Mouse (Mus musculus) heart, postnatal 0 days (tissue): Measurements from ENCODE around the gene Rabgap1l.
"Not testable (repeated sequence)": the region's sequence is repeated elsewhere in the genome, so short reads cannot be mapped to it uniquely, and the experiment has no call there.

Experiments
- CTCF ChIP-seq: IDR thresholded peaks from 2 replicates; pipeline ENCODE4 v1.5.1; 2016; ENCODE audit warnings: antibody characterized with exemption, control low read depth, low read depth
- EP300 ChIP-seq: IDR thresholded peaks from 2 replicates; pipeline ENCODE4 v1.6.1; 2016; ENCODE audit warnings: antibody characterized with exemption, low read depth

DNA sequence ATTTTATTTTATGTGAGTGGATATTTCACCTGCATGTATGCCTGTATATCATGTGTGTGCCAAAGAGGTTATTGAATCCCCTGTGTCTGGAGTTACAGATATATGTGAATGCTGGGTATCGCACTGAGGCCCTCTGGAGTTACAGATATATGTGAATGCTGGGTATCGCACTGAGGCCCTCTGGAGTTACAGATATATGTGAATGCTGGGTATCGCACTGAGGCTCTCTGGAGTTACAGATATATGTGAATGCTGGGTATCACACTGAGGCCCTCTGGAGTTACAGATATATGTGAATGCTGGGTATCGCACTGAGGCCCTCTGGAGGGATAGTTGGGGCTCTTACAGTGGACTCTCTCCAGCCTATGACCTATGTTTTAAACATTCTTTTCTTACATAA is 383.3 kb downstream of the Rabgap1l start:
- not testable (repeated sequence) for TF ChIP-seq CTCF, EP300
